Comparison of ENCODE assay signal across 25 mouse cellular contexts in genomic region chr7:127727898-127728297, GRCm38 (mm10). TPM values are rescaled to one million over a fixed set of nuclear protein-coding genes. Genes with fewer than 3 reads are reported as not detected.
A peak's percentile ranks its signal among the peaks of the same experiment; 100 is the strongest.
DNase-seq lines count a peak whose midpoint lies in the region; ATAC-seq and TF ChIP-seq lines count a peak whose summit lies in the region.
"Had no signal": no experiment of that assay in that cellular context is flagged by ENCODE, and none has a peak within 500 bp of the region (broad histone marks: within the 10 kb centered on the region; RNA-seq: fewer than 3 reads in every experiment).

No protein-coding gene starts in this region.

- H3K27ac ChIP-seq in heart, embryonic 10.5 days: no peak overlapping the region
- no peak overlapping the region for H3K27ac ChIP-seq in lung, postnatal 0 days (ENCODE audit: low read length)
- H3K27ac ChIP-seq: embryonic facial prominence, embryonic 12.5 days; forebrain, embryonic 15.5 days; hindbrain, embryonic 10.5 days; limb, embryonic 12.5 days; liver, embryonic 15.5 days had no signal

- no peak for TF ChIP-seq EP300 in lung, postnatal 0 days (IDR thresholded peaks at IDR 0.05)

- no peak overlapping the region for H3K4me3 ChIP-seq in heart, embryonic 10.5 days
- no peak overlapping the region for H3K4me3 ChIP-seq in lung, postnatal 0 days (ENCODE audit: low read depth, low read length)
- H3K4me3 ChIP-seq: embryonic facial prominence, embryonic 12.5 days; erythroblast, embryonic 14.5 days; forebrain, embryonic 15.5 days; hindbrain, embryonic 10.5 days; limb, embryonic 12.5 days; liver, embryonic 15.5 days had no signal

- H3K27me3 ChIP-seq in heart, embryonic 10.5 days (ENCODE audit: insufficient read depth, poor library complexity, severe bottlenecking): peaks cover 21% of the 10 kb centered on the region; the same call in 1 of the 2 replicates
- H3K27me3 ChIP-seq in lung, postnatal 0 days (replicated peaks; ENCODE audit: insufficient read depth, low read length): no peaks in the 10 kb centered on the region
- H3K27me3 ChIP-seq: embryonic facial prominence, embryonic 12.5 days; forebrain, embryonic 15.5 days; limb, embryonic 12.5 days had no signal

- ATAC-seq in lung, postnatal 0 days: no peak
- 0 out of 2 replicates have a peak, but pooled peaks have one; percentile 47 for ATAC-seq in common myeloid progenitor, adult 5-6 weeks (replicated peaks; ENCODE audit: low read depth, poor library complexity, severe bottlenecking)
- ATAC-seq: forebrain, embryonic 15.5 days had no signal

- peak; percentile 56 for DNase-seq in heart, embryonic 10.5 days (ENCODE audit: low spot score)
- DNase-seq in heart, adult 18-20 months: no peak
- DNase-seq in lung, postnatal 0 days (ENCODE audit: low spot score): no peak
- no peak for DNase-seq in lung, postnatal 10 days
- no peak for DNase-seq in right cerebral cortex, postnatal 10 days (ENCODE audit: low spot score in 2 of 2)
- no peak for DNase-seq in yolk sac, embryonic 10.5 days (ENCODE audit: low spot score)
- DNase-seq in heart, postnatal 4 days: no peak
- DNase-seq: cerebellum, adult 8-10 months; gastrocnemius, postnatal 14 days; kidney, adult 9 months; kidney, postnatal 36 days; layer of hippocampus, adult 9-11 months; lung, postnatal 36 days; thymus, postnatal 4 days had no signal

- H3K36me3 ChIP-seq in heart, embryonic 10.5 days: no peaks in the 10 kb centered on the region
- no peaks in the 10 kb centered on the region for H3K36me3 ChIP-seq in lung, postnatal 0 days (ENCODE audit: insufficient read depth, low read length)
- H3K36me3 ChIP-seq: embryonic facial prominence, embryonic 12.5 days; forebrain, embryonic 15.5 days; hindbrain, embryonic 10.5 days; limb, embryonic 12.5 days; liver, embryonic 15.5 days had no signal

- H3K4me1 ChIP-seq in heart, embryonic 10.5 days: no peaks in the 10 kb centered on the region
- no peaks in the 10 kb centered on the region for H3K4me1 ChIP-seq in lung, postnatal 0 days (ENCODE audit: insufficient read depth, low read depth, low read length)
- H3K4me1 ChIP-seq: embryonic facial prominence, embryonic 12.5 days; forebrain, embryonic 15.5 days; limb, embryonic 12.5 days; liver, embryonic 15.5 days had no signal

- no peak overlapping the region for H3K9ac ChIP-seq in lung, postnatal 0 days (replicated peaks; ENCODE audit: low read depth)
- H3K9ac ChIP-seq: embryonic facial prominence, embryonic 12.5 days; forebrain, embryonic 15.5 days; limb, embryonic 12.5 days; liver, embryonic 15.5 days had no signal

- peak; percentile 14; the same call in 1 of the 2 replicates for TF ChIP-seq CTCF in lung, postnatal 0 days (IDR thresholded peaks at IDR 0.05)

- 78% methylated on average over 7 of the region's 7 CpGs for WGBS in heart, embryonic 10.5 days
- WGBS in lung, postnatal 0 days: 73% methylated on average over 7 of the region's 7 CpGs

- H3K4me2 ChIP-seq in lung, postnatal 0 days (replicated peaks; ENCODE audit: low read depth, low read length): no peak overlapping the region
- H3K4me2 ChIP-seq: embryonic facial prominence, embryonic 12.5 days; forebrain, embryonic 15.5 days; limb, embryonic 12.5 days; liver, embryonic 15.5 days; midbrain, embryonic 11.5 days had no signal

- no peaks in the 10 kb centered on the region for H3K9me3 ChIP-seq in heart, embryonic 10.5 days
- no peaks in the 10 kb centered on the region for H3K9me3 ChIP-seq in lung, postnatal 0 days (ENCODE audit: low read length)
- H3K9me3 ChIP-seq: embryonic facial prominence, embryonic 12.5 days; forebrain, embryonic 15.5 days; hindbrain, embryonic 10.5 days; limb, embryonic 12.5 days; liver, embryonic 15.5 days had no signal

RNA-seq across cellular contexts. Expression of gene Ctf2, which starts 4.1 kb away (rescaled TPM):
- polyA plus RNA-seq in heart, embryonic 10.5 days (2016; fragmentation: Nextera tagmentation; extraction: Ambion mirVana): 0.26 TPM in 1 of 2 replicates, not detected in the other
- not detected for total RNA-seq in heart, adult 18-20 months (2021)
- polyA plus RNA-seq in lung, postnatal 0 days (2015; fragmentation: Nextera tagmentation; extraction: Ambion mirVana): 0.07 and 0.08 TPM in 2 replicates
- total RNA-seq in common myeloid progenitor, adult 5-6 weeks (2017): not detected in 2 replicates
- total RNA-seq in heart, postnatal 4 days (2021): not detected
- total RNA-seq: adrenal gland, adult 18-20 months; gastrocnemius, postnatal 14 days; heart, adult 8-10 months had no signal
- polyA plus RNA-seq: cortical plate, adult 2 months had no signal

RNA-seq across cellular contexts. Expression of gene Ctf1, which starts 15.4 kb away (rescaled TPM):
- 3.4 and 6.5 TPM in 2 replicates for polyA plus RNA-seq in heart, embryonic 10.5 days (2016; fragmentation: Nextera tagmentation; extraction: Ambion mirVana)
- 1 to 10 TPM; 8.8 to 9.7 TPM for total RNA-seq in heart, adult 18-20 months (2021)
- polyA plus RNA-seq in lung, postnatal 0 days (2015; fragmentation: Nextera tagmentation; extraction: Ambion mirVana): 9.9 and 10.4 TPM in 2 replicates
- total RNA-seq in common myeloid progenitor, adult 5-6 weeks (2017): 0.14 TPM in 1 of 2 replicates, not detected in the other
- 1 to 10 TPM; 3.4 to 4.0 TPM for total RNA-seq in heart, postnatal 4 days (2021)

RNA-seq across cellular contexts. Expression of gene Fbxl19, which starts 16.4 kb away (rescaled TPM):
- 3.4 and 4.8 TPM in 2 replicates for polyA plus RNA-seq in heart, embryonic 10.5 days (2016; fragmentation: Nextera tagmentation; extraction: Ambion mirVana)
- 1 to 10 TPM; 3.3 to 4.0 TPM for total RNA-seq in heart, adult 18-20 months (2021)
- 1.6 TPM in 2 replicates for polyA plus RNA-seq in lung, postnatal 0 days (2015; fragmentation: Nextera tagmentation; extraction: Ambion mirVana)
- 14.6 and 21.4 TPM in 2 replicates for total RNA-seq in common myeloid progenitor, adult 5-6 weeks (2017)
- total RNA-seq in heart, postnatal 4 days (2021): 1 to 10 TPM; 6.0 TPM

RNA-seq across cellular contexts. Expression of gene Bcl7c, which starts 19.2 kb away (rescaled TPM):
- 32.3 and 59.4 TPM in 2 replicates for polyA plus RNA-seq in heart, embryonic 10.5 days (2016; fragmentation: Nextera tagmentation; extraction: Ambion mirVana)
- 10 to 100 TPM; 34.1 to 35.4 TPM for total RNA-seq in heart, adult 18-20 months (2021)
- 34.1 TPM in 2 replicates for polyA plus RNA-seq in lung, postnatal 0 days (2015; fragmentation: Nextera tagmentation; extraction: Ambion mirVana)
- 54.4 and 68.0 TPM in 2 replicates for total RNA-seq in common myeloid progenitor, adult 5-6 weeks (2017)
- total RNA-seq in heart, postnatal 4 days (2021): 10 to 100 TPM; 67.6 to 71.1 TPM

RNA-seq across cellular contexts. Expression of gene Orai3, which starts 41.7 kb away (rescaled TPM):
- polyA plus RNA-seq in heart, embryonic 10.5 days (2016; fragmentation: Nextera tagmentation; extraction: Ambion mirVana): 12.9 and 19.8 TPM in 2 replicates
- 10 to 100 TPM; 20.5 to 26.4 TPM for total RNA-seq in heart, adult 18-20 months (2021)
- polyA plus RNA-seq in lung, postnatal 0 days (2015; fragmentation: Nextera tagmentation; extraction: Ambion mirVana): 38.5 and 42.8 TPM in 2 replicates
- 24.5 and 40.6 TPM in 2 replicates for total RNA-seq in common myeloid progenitor, adult 5-6 weeks (2017)
- 10 to 100 TPM; 14.7 to 14.8 TPM for total RNA-seq in heart, postnatal 4 days (2021)
